Mouse (Mus musculus) heart, embryonic 13.5 days (tissue): ENCODE measurements at regions not wholly inside any gene's neighbourhood (a gene's known extent, or its start where the extent isn't known, plus 50 kb on each side); places are given as distances from the start of the nearest gene placed in this dataset.

Experiments used
- ATAC-seq: fragments of 200-750 bp; cut with Nextera tagmentation; 2 replicates; pipeline ENCODE4 v1.8.0; 2017; ENCODE audit warnings: moderate TSS enrichment; ENCODE audit not compliant: insufficient number of reproducible peaks, low FRiP score, low TSS enrichment; ENCODE audit errors: extremely low read depth
- H3K27ac ChIP-seq: fragments of 300-500 bp; sonication (generic); replicated peaks from 2 replicates; pipeline ENCODE4 v1.5.1; 2015; ENCODE audit warnings: moderate library complexity, mild to moderate bottlenecking, inconsistent platforms
- H3K27me3 ChIP-seq: fragments of 300-500 bp; sonication (generic); replicated peaks from 2 replicates; pipeline ENCODE4 v1.6.1; 2015; ENCODE audit warnings: mild to moderate bottlenecking, inconsistent platforms
- H3K36me3 ChIP-seq: fragments of 300-500 bp; sonication (generic); 2 replicates; pipeline ENCODE4 v1.6.1; 2015; ENCODE audit warnings: mild to moderate bottlenecking, inconsistent platforms
- H3K4me1 ChIP-seq: fragments of 300-500 bp; sonication (generic); 2 replicates; pipeline ENCODE4 v1.6.1; 2015; ENCODE audit warnings: inconsistent platforms
- H3K4me2 ChIP-seq: fragments of 300-500 bp; sonication (generic); 2 replicates; pipeline ENCODE4 v1.6.1; 2015; ENCODE audit warnings: inconsistent platforms, mild to moderate bottlenecking, moderate library complexity
- H3K4me3 ChIP-seq: fragments of 300-500 bp; sonication (generic); 2 replicates; pipeline ENCODE4 v1.5.1; 2015; ENCODE audit warnings: moderate library complexity, mild to moderate bottlenecking, inconsistent platforms
- H3K9ac ChIP-seq: fragments of 300-500 bp; sonication (generic); 2 replicates; pipeline ENCODE4 v1.6.1; 2015; ENCODE audit warnings: inconsistent platforms, mild to moderate bottlenecking, moderate library complexity
- H3K9me3 ChIP-seq: fragments of 300-500 bp; sonication (generic); 2 replicates; pipeline ENCODE4 v1.6.1; 2016; ENCODE audit warnings: inconsistent platforms
- WGBS: fragments of 180-500 bp; shearing (Covaris S2); methylation state at CpG from one replicate; pipeline ENCODE4 v1.1.7; 2015; ENCODE audit warnings: mixed read lengths; 5-methylcytosine and 5-hydroxymethylcytosine counted together

GRCm38 (mm10) chr3:75696117-75697077, 51.6 kb upstream of the Gm29133 start:
- H3K9ac ChIP-seq, result no peak overlapping the region
- H3K9me3 ChIP-seq, result no peaks in the 10 kb centered on the region
- H3K27me3 ChIP-seq, result no peaks in the 10 kb centered on the region
- 41% methylated on average over 13 of the region's 13 CpGs for WGBS
- no peak overlapping the region for H3K4me3 ChIP-seq
- no peak overlapping the region for H3K4me2 ChIP-seq
- peaks cover 10% of the 10 kb centered on the region for H3K4me1 ChIP-seq
- H3K36me3 ChIP-seq, result no peaks in the 10 kb centered on the region
- peak overlapping the region; percentile 70 for H3K27ac ChIP-seq
- no peak for ATAC-seq
